Mouse (Mus musculus) retina, adult 2 months (tissue): ENCODE data around the gene Gm20517.

ENCODE experiments used
- DNase-seq: peaks from one replicate; pipeline ENCODE4 v3.0.0-alpha.2; 2012; ENCODE audit warnings: low read depth, low spot score

Gene Gm20517

DNA sequence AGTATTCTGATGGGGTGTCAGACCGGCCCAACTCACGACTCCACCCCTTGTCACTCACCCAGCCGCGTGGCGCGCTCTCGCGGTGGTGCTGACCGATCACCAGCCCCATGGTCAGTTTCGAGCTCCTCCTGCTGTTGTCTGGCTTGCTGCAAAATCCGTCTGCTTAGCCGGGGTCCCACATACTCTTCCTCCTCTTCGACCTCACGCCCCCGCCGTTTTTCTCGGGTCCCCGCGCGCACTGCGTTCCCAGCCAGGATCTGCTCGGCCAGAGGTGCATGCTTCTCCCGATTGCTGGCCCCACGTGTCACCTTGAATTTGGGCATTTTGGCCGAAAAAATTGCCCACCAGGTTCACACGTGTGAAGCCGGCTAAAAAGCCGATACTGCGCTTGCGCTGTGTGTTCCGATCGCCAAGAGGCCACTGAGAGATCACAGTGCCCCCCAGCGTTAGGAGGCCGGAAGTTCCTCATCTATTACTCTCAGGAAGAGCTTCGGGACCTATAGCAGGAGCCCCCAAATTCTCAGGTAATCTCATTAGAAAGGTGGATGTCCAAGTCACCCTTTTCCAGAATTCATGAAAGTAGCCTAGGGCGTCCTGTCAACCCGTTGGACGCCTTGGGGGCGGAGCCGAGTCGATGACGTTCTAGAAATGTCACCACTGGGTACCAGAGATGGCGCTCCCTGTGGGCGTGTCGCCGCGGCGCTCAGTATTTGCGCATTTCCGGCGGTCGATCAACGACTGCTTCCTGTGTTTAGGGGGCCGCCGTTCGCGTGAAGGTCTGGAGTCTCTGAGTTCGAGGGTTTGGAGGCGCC lies at the start of gene Gm20517, which contains the start of the genes Bysl and Med20:
TSS of gene Gm20517 (plus strand) at position 741 of the 812 bp plus-strand sequence.
TSS of gene Bysl (minus strand) at position 644 of the 812 bp plus-strand sequence.
TSS of gene Med20 (plus strand) at position 734 of the 812 bp plus-strand sequence.
- DNase-seq: peak; percentile 95

- DNase-seq: no peak
Observed at GRCm38 (mm10) chr17:47562875-47563274, 48.5 kb upstream of the Gm20517 start.

DNA sequence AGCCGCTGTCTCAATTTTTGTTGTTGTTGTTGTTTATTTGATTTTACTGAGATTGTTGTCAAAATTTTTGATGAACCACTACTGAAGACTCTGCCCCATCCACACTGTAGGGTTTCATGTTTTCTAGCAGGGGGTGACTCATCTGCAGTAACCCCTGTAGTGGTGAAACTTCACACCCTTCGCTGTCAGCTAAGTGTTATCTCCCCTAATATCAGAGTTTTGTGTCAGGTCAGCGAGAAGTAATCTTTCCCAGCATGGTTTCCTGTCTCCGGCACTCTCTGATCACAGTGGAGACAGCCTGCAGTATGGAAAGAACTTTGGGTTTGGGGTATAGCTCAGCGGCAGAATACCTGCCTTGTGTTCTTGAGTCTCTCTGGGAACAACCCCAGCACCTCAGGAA lies 46.8 kb upstream of the Gm20517 start:
- no peak for DNase-seq

DNA sequence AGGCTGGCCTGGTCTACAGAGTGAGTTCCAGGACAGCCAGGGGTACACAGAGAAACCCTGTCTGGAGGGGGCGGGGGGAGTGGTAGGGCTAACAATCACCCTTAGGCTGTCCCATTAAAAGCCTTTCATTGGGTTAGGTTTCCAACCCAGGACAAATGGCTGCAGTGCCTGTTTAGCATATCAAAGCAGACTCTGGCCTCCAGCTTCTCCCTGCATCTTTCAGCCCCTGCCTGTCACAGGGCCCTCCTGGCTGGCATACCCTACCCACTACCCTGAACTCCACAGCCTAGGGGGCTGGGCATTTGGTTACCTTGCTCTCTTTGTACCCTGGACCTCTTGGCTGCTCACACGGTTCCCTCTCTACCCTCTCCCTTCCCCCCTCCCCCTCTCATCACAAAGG lies 45.3 kb upstream of the Gm20517 start:
- no peak for DNase-seq

DNA sequence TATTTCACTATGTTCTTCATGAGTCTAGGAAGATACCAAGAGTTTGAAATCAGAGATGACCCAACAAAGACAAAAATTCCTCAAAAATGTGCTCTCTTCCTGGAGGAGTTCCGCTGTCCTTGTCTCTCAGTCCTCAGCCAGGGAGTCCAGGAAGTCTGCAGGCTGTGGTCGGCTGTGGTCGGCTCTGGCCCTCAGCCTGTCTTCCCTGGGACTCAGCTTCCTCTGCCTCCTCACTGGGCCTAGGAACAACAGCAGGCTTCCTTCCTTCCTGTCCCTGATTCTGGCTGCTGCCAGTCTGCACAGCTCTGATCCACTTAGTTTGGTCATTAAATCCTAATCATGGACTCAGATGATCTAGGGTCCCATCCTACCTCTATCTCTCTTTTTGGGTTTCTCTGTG lies 44.1 kb upstream of the Gm20517 start:
- DNase-seq: no peak

- no peak for DNase-seq
Observed at GRCm38 (mm10) chr17:47568389-47568788, 43.0 kb upstream of the Gm20517 start.

GRCm38 (mm10) chr17:47568951-47569527 lies 42.4 kb upstream of the Gm20517 start:
- DNase-seq: no peak

- no peak for DNase-seq
Observed at GRCm38 (mm10) chr17:47571621-47572020, 39.8 kb upstream of the Gm20517 start.

DNA sequence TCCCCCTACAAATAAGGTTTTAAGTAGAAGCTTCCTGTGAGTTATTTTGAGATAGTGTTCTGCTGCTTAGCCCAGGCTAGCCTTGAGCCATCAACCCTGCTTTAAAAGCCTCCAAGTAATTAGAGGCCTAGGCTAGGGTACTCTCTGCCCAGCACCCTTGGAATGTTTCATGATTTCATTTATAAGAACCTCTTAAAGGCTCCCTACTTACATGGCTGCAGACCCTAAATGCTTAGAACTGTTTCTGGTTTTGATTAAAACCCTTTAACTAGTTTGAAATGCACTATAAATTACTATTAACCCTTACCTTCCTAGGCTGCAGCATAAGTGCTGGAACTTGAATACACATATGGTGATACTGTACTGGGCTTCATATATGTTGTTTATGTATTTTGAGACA lies 39.0 kb upstream of the Gm20517 start:
- no peak for DNase-seq

DNA sequence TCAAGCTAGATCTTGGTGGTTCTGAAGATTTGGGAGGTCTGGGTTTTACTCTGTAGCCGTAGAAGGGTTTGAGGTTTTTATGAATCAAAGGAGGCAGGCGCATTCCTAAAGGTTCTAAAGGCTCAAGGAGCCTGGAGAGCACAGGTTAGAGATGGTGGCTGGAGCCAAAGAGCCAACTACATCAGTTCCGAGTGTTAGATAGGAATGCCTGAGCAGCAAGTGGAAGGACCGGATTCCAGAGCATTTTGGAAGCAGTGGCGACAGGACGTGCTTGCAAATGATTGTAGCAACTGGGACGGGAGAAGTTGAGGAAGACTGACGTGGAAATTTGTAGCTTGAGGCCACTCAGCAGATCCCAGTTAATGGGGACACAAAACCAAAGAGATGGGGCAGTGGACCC lies 37.4 kb upstream of the Gm20517 start:
- no peak for DNase-seq

- no peak for DNase-seq
Observed at GRCm38 (mm10) chr17:47574830-47575229, 36.6 kb upstream of the Gm20517 start.

DNA sequence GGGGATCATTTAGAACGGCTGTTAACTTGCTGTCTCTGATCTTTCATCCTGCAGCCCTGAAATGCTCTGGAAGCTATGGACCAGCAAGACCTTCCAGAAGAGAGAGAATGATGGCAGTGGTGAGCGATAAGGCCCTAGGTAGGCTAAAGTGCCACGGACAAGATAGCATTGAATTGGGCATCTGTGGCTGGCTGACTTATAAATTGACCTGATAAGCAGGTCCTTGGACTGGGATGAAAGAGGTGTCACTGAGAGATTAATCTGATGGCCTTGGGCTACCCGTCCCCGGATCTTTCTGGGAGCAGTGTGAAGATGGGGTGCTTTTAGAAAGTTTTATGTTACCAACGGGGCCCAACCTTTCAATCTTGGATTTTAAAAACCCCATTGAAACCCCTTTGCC lies 32.7 kb upstream of the Gm20517 start:
- no peak for DNase-seq

- DNase-seq: no peak
Observed at GRCm38 (mm10) chr17:47580962-47581361, 30.4 kb upstream of the Gm20517 start.

DNA sequence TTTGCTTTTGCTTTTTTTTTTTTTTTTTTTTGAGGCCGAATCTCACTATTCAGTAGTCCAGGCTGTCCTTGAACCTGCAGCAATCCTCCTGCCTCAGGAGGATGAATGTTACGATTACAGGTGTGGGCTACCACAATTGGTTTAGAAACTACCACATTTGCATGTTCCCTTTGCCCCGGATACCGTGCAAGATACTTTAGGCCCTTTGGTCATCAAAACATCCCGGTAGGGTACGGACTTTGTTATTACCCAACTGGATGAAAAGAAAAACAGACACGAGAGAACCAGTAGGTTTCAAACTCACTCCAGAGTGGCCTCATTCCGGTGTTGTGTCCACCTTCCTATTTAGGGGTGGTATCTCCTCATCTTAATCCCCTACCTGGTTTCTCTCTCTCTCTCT lies 22.9 kb upstream of the Gm20517 start:
- no peak for DNase-seq

GRCm38 (mm10) chr17:47591073-47591472 lies 20.3 kb upstream of the Gm20517 start:
- DNase-seq: no peak

DNA sequence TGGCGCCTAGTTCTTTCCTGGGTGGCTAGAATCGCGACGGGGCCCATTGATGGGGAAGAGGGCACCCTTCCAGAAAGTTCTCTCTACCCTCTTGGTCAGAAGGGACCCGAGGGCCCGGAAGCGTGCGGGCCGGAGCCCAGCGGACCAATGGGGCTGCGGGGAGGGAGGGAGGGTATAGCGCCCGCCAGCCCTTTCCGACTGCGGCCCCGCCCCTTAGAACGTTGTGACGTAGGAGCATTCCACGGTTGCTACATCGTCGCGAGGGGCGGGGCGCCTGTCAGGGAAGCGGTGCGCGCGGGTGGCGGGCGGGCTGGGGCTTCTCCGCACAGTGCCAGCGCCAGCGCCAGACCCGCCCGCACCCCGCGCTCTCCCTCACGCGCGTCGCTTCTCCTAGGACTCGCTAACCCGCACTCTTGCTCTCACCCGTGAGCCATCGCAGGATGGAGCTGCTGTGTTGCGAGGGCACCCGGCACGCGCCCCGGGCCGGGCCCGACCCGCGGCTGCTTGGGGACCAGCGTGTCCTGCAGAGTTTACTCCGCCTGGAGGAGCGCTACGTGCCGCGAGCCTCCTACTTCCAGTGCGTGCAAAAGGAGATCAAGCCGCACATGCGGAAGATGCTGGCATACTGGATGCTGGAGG lies 18.1 kb upstream of the Gm20517 start:
- DNase-seq: peak; percentile 80

DNA sequence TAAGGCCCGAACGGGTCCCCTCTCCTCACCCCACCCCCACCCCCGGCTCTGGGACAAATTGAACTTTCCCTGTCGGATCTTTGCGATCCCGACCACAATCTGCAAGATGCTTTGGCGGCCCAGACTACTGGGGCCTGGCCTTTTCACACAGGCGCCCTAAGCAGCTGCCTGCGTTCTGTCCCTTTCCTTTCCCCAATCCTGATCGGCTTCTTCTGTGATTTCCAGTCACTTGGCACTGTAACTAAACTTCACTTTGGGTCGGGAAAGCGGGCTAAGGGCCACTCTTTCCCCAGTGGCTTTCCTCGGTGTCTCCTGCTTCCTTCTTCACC lies 17.6 kb upstream of the Gm20517 start:
- no peak for DNase-seq

DNA sequence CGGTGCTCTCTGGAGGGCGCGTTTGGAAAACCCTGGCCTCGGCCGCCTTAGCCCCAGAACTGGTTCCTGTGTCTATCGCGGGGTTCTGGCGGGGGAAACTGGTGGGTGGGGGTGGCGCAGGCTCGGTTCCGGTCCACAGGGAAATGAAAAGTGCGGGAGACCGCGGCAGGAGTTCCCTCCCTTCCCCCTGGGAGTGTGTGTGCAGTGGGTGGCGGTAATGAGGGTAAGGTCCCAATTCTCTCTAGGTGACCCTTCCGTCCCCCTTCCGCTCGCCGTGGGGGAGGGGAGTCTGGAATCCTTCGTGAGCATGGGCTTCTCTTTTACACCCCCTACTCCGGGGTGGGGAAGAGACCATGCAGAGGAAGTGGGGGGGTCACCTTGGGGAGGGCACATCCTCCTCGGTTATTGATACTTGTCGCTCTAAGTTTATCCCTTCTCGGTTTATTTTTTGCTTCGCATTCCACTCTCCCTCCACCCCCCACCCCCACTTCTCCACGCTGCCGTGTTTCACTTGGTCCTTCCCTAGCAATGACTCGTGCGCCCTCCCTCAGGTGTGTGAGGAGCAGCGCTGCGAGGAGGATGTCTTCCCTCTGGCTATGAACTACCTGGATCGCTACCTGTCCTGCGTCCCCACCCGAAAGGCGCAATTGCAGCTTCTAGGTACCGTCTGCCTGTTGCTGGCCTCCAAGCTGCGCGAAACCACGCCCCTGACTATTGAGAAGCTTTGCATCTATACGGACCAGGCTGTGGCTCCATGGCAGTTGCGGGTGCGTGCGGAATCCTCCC lies 17.0 kb upstream of the Gm20517 start:
- DNase-seq: no peak

GRCm38 (mm10) chr17:47594969-47595247 lies 16.5 kb upstream of the Gm20517 start:
- no peak for DNase-seq

- DNase-seq: no peak
Observed at GRCm38 (mm10) chr17:47595248-47596161, 15.9 kb upstream of the Gm20517 start.

DNA sequence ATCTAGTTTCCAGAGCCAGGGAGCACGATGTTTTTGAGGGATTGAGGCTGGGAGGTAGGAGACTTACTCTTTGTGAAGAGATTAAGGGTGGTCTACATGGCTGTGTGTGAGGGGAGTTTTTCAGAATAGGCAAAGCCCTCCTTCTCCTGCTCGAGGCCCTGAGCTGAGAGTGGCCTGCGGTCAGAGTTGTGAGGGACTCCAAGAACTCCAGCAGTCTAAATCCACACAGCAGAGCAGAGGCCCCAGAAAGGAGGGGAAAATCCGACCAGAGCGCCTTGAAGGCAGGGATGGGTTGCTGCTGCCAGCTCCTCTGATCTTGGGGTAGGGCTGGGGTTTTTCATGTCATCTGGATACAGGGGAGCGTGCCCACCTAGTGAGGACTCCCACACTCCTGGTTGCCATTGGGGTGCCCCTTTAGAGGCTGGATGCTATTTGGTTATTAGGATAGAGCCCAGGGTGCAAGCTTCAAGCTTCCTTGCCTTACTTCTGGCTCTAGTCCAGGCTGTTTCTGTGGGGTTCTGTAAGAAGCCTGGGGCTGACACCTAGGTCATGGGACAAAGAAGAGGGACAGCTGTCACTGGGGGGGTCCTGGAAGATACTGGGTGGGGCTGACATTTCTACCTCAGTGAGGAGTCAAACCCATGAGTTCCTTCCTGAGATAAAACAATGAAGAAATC lies 15.1 kb upstream of the Gm20517 start:
- DNase-seq: no peak
